Mouse (Mus musculus): ENCODE results near the gene Kansl2. TPM values are rescaled to one million over a fixed set of nuclear protein-coding genes. Genes with fewer than 3 reads are reported as not detected.

The Kansl2 gene
- total and polyA plus RNA-seq, 3 experiments, result 59.6 to 125 (median 103) TPM

- Histone ChIP-seq H3K4me2 (ENCODE audit: insufficient read depth, low read depth, poor library complexity, severe bottlenecking) (peak overlapping the region; percentile 94), H3K4me1 (ENCODE audit: control insufficient read depth in 1 of 2, insufficient read depth in 2 of 2) (peaks cover 6 to 42% of the 10 kb centered on the region in 2 experiments; a peak in 2 of 4 replicates), H3K27ac (ENCODE audit: insufficient read depth, low read depth) (peak overlapping the region; percentile 68), H3K4me3 (replicated peaks in 1 of 3; ENCODE audit: low read depth in 2 of 3, low read length in 2 of 3, poor library complexity in 1 of 3) (peak overlapping the region; percentile 46 to 73 (median 54)), H3K27me3 (replicated peaks) (no peaks in the 10 kb centered on the region), H3K9me3 (replicated peaks; ENCODE audit: low read length) (peaks cover 7% of the 10 kb centered on the region), H3K79me2 (replicated peaks; ENCODE audit: control insufficient read depth, extremely low read depth, insufficient read depth, poor library complexity, severe bottlenecking) (no peaks in the 10 kb centered on the region), H3K36me3 (replicated peaks in 1 of 2; ENCODE audit: control insufficient read depth in 1 of 2, insufficient read depth in 1 of 2, low read length in 1 of 2) (no peaks in the 10 kb centered on the region), H3K9ac (ENCODE audit: insufficient read depth, low read depth) (peak overlapping the region; percentile 53)
- TF ChIP-seq ELF1 (IDR thresholded peaks at IDR 0.05; ENCODE audit: low read depth, low read length), result 0 out of 2 replicates have a peak, but pooled peaks have one; percentile 12
- TF ChIP-seq SIN3A (IDR thresholded peaks at IDR 0.05; ENCODE audit: low read length), result peak; percentile 82; the same call in 1 of the 2 replicates
- peak; percentile 47; the same call in 1 of the 2 replicates for TF ChIP-seq NELFE (IDR thresholded peaks at IDR 0.05; ENCODE audit: low read depth, low read length)
- TF ChIP-seq MAZ (IDR thresholded peaks at IDR 0.05; ENCODE audit: low read depth, low read length), result peak; percentile 77
- peak; percentile 89 for TF ChIP-seq RAD21 (IDR thresholded peaks at IDR 0.05; ENCODE audit: low read depth, low read length)
- peak; percentile 42; the same call in 1 of the 2 replicates for TF ChIP-seq MYC (IDR thresholded peaks at IDR 0.05; ENCODE audit: low read depth, low read length)
- TF ChIP-seq MAX (IDR thresholded peaks at IDR 0.05; ENCODE audit: low read length), result 0 out of 2 replicates have a peak, but pooled peaks have one; percentile 43
- no peak for TF ChIP-seq IRF4 (IDR thresholded peaks at IDR 0.05; ENCODE audit: low read depth, low read length)
- peak; percentile 54 for TF ChIP-seq BHLHE40 (IDR thresholded peaks at IDR 0.05; ENCODE audit: low read depth, low read length)
- TF ChIP-seq MXI1 (IDR thresholded peaks at IDR 0.05; ENCODE audit: low read depth, low read length), result peak; percentile 47; the same call in 1 of the 2 replicates
- peak; percentile 58 to 89 for TF ChIP-seq CTCF (conservative IDR thresholded peaks at IDR 0.05 in 1 of 2, IDR thresholded peaks at IDR 0.05 in 1 of 2; ENCODE audit: low read depth in 2 of 2, low read length in 2 of 2)
- TF ChIP-seq ZNF384 (IDR thresholded peaks at IDR 0.05; ENCODE audit: low read depth, low read length), result no peak
- no peak for TF ChIP-seq USF1 (IDR thresholded peaks at IDR 0.05; ENCODE audit: low read depth, low read length)
- TF ChIP-seq ZC3H11A (IDR thresholded peaks at IDR 0.05; ENCODE audit: low read depth, low read length), result no peak
- TF ChIP-seq PAX5 (IDR thresholded peaks at IDR 0.05; ENCODE audit: low read length), result no peak
- peak; percentile 76 for TF ChIP-seq SMC3 (IDR thresholded peaks at IDR 0.05; ENCODE audit: low read depth, low read length)
- TF ChIP-seq MEF2A (IDR thresholded peaks at IDR 0.05; ENCODE audit: borderline replicate concordance, low read depth, low read length), result 0 out of 2 replicates have a peak, but pooled peaks have one; percentile 33
- DNase-seq (ENCODE audit: extremely low read depth), result peak; percentile 95
- in situ Hi-C loops (cut with MboI; ENCODE audit: low pct_ligation_motif_present, low pct_unique_long_range_greater_than_20kb, low sequenced_read_pairs), result loop anchor here (5.0 kb wide), 1 partner anchor 107 kb away; no protein-coding TSS in a partner anchor
- dilution Hi-C loops (cut with MboI; ENCODE audit: extremely low pct_ligation_motif_present, extremely low pct_unique_long_range_greater_than_20kb, low sequenced_read_pairs), result no loop called here
Observed at GRCm38 (mm10) chr15:98510438-98511385, 23.4 kb downstream of the Kansl2 start.

- peaks cover 2% of the 10 kb centered on the region for H3K9me3 ChIP-seq (replicated peaks; ENCODE audit: low read length)
- dilution Hi-C loops (cut with MboI; ENCODE audit: extremely low pct_ligation_motif_present, extremely low pct_unique_long_range_greater_than_20kb, low sequenced_read_pairs) (no loop called here), in situ Hi-C loops (cut with MboI; ENCODE audit: low pct_ligation_motif_present, low pct_unique_long_range_greater_than_20kb, low sequenced_read_pairs) (loop anchor here (10.0 kb wide), 1 partner anchor 325 kb away; no protein-coding TSS in a partner anchor)
- H3K36me3 ChIP-seq (replicated peaks in 1 of 2; ENCODE audit: control insufficient read depth in 1 of 2, insufficient read depth in 1 of 2, low read length in 1 of 2), result no peaks in the 10 kb centered on the region
- H3K4me2 ChIP-seq (ENCODE audit: insufficient read depth, low read depth, poor library complexity, severe bottlenecking), result no peak overlapping the region
- no peak for TF ChIP-seq ZNF384 (IDR thresholded peaks at IDR 0.05; ENCODE audit: low read depth, low read length)
- no peak for TF ChIP-seq JUN (IDR thresholded peaks at IDR 0.05; ENCODE audit: insufficient read depth, low read depth, low read length)
- TF ChIP-seq TBP (conservative IDR thresholded peaks at IDR 0.05; ENCODE audit: low read depth, low read length), result no peak
- peak; percentile 79 for TF ChIP-seq MYC (IDR thresholded peaks at IDR 0.05; ENCODE audit: low read depth, low read length)
- TF ChIP-seq CTCF (conservative IDR thresholded peaks at IDR 0.05 in 1 of 2, IDR thresholded peaks at IDR 0.05 in 1 of 2; ENCODE audit: low read depth in 2 of 2, low read length in 2 of 2), result peak in 1 of 2 experiments; percentile 34; a peak in 1 of 4 replicates
- TF ChIP-seq RAD21 (IDR thresholded peaks at IDR 0.05; ENCODE audit: low read depth, low read length), result no peak
- 0 out of 2 replicates have a peak, but pooled peaks have one; percentile 22 for TF ChIP-seq BHLHE40 (IDR thresholded peaks at IDR 0.05; ENCODE audit: low read depth, low read length)
- TF ChIP-seq SIN3A (IDR thresholded peaks at IDR 0.05; ENCODE audit: low read length), result no peak
- no peak for TF ChIP-seq JUND (conservative IDR thresholded peaks at IDR 0.05; ENCODE audit: low read depth, low read length)
- TF ChIP-seq TCF12 (IDR thresholded peaks at IDR 0.05; ENCODE audit: low read depth, low read length), result no peak
- no peak for TF ChIP-seq NRF1 (IDR thresholded peaks at IDR 0.05; ENCODE audit: low read depth, low read length)
- TF ChIP-seq UBTF (IDR thresholded peaks at IDR 0.05; ENCODE audit: low read depth, low read length), result no peak
- no peak for TF ChIP-seq NELFE (IDR thresholded peaks at IDR 0.05; ENCODE audit: low read depth, low read length)
- TF ChIP-seq USF2 (conservative IDR thresholded peaks at IDR 0.05; ENCODE audit: low read depth, low read length), result no peak
- peak; percentile 46; the same call in 1 of the 2 replicates for TF ChIP-seq MAX (IDR thresholded peaks at IDR 0.05; ENCODE audit: low read length)
- H3K9ac ChIP-seq (ENCODE audit: insufficient read depth, low read depth), result no peak overlapping the region
- H3K79me2 ChIP-seq (replicated peaks; ENCODE audit: control insufficient read depth, extremely low read depth, insufficient read depth, poor library complexity, severe bottlenecking), result no peaks in the 10 kb centered on the region
- DNase-seq (ENCODE audit: extremely low read depth), result no peak
- no peak overlapping the region for H3K4me3 ChIP-seq (replicated peaks in 1 of 3; ENCODE audit: low read depth in 2 of 3, low read length in 2 of 3, poor library complexity in 1 of 3)
- no peaks in the 10 kb centered on the region for H3K27me3 ChIP-seq (replicated peaks)
- H3K4me1 ChIP-seq (ENCODE audit: control insufficient read depth in 1 of 2, insufficient read depth in 2 of 2), result peaks cover 8 to 43% of the 10 kb centered on the region in 2 experiments; a peak in 3 of 4 replicates
- H3K27ac ChIP-seq (ENCODE audit: insufficient read depth, low read depth), result no peak overlapping the region
Observed at GRCm38 (mm10) chr15:98509387-98509786, 24.7 kb downstream of the Kansl2 start.
